Mouse (Mus musculus) limb, embryonic 12.5 days (tissue): ENCODE data around the gene 2010111I01Rik. TPM values are rescaled to one million over a fixed set of nuclear protein-coding genes. Genes with fewer than 3 reads are reported as not detected.
A peak's percentile ranks its signal among the peaks of the same experiment; 100 is the strongest.

ENCODE experiments used
- ATAC-seq: fragments of 200-750 bp; cut with Nextera tagmentation; 2 replicates; pipeline ENCODE4 v1.8.0; 2017; ENCODE audit warnings: low read depth, moderate TSS enrichment; ENCODE audit not compliant: insufficient number of reproducible peaks, insufficient read depth, low FRiP score, low TSS enrichment
- H3K27ac ChIP-seq: fragments of 300-500 bp; sonication (generic); 2 replicates; pipeline ENCODE4 v1.5.1; 2016; ENCODE audit warnings: mild to moderate bottlenecking, moderate library complexity
- H3K27me3 ChIP-seq: fragments of 300-500 bp; sonication (generic); 2 replicates; pipeline ENCODE4 v1.6.1; 2016; ENCODE audit warnings: mild to moderate bottlenecking, moderate library complexity
- H3K36me3 ChIP-seq: fragments of 300-500 bp; sonication (generic); 2 replicates; pipeline ENCODE4 v1.6.1; 2016; ENCODE audit warnings: mild to moderate bottlenecking, moderate library complexity
- H3K4me1 ChIP-seq: fragments of 300-500 bp; sonication (generic); replicated peaks from 2 replicates; pipeline ENCODE4 v1.6.1; 2016
- H3K4me2 ChIP-seq: fragments of 300-500 bp; sonication (generic); 2 replicates; pipeline ENCODE4 v1.6.1; 2016; ENCODE audit warnings: mild to moderate bottlenecking, moderate library complexity
- H3K4me3 ChIP-seq: fragments of 300-500 bp; sonication (generic); replicated peaks from 2 replicates; pipeline ENCODE4 v1.5.1; 2016; ENCODE audit warnings: mild to moderate bottlenecking
- H3K9ac ChIP-seq: fragments of 300-500 bp; sonication (generic); replicated peaks from 2 replicates; pipeline ENCODE4 v1.6.1; 2016; ENCODE audit warnings: mild to moderate bottlenecking, moderate library complexity
- H3K9me3 ChIP-seq: fragments of 300-500 bp; sonication (generic); 2 replicates; pipeline ENCODE4 v1.6.1; 2016; ENCODE audit warnings: mild to moderate bottlenecking, moderate library complexity
- WGBS: fragments of 180-500 bp; shearing (Covaris S2); methylation state at CpG from one replicate; pipeline ENCODE4 v1.1.7; 2016; 5-methylcytosine and 5-hydroxymethylcytosine counted together
- polyA plus RNA-seq: library from polyadenylated mRNA; unstranded; fragments of >200 nt; fragmentation: Nextera tagmentation; extraction: Ambion mirVana; gene quantifications from 2 replicates; pipeline ENCODE4 v1.2.1, GENCODE M21; 2016

The 2010111I01Rik gene
- polyA plus RNA-seq, 1 experiment from 2014 or later = 207 TPM

DNA sequence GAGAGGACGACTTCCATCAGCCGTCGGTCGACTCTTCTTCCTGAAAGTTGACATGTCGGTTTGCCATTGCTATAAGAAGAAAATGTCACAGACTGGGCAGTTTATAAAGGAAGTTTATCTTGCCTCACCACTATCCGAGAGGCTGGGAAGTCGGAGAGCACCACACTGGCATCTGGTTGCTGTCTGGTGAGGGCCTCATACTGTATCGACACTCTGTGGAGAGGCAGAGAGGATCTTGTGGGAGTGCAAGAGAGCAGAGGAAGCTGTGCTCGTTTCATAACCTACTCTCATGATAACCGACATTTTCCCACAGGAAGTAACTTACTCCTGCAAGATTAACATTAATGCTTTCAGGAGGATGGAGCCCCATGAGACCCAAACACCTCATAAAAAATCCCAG is 7.9 kb upstream of the 2010111I01Rik start:
- WGBS = 64% methylated on average over 10 of the region's 10 CpGs

DNA sequence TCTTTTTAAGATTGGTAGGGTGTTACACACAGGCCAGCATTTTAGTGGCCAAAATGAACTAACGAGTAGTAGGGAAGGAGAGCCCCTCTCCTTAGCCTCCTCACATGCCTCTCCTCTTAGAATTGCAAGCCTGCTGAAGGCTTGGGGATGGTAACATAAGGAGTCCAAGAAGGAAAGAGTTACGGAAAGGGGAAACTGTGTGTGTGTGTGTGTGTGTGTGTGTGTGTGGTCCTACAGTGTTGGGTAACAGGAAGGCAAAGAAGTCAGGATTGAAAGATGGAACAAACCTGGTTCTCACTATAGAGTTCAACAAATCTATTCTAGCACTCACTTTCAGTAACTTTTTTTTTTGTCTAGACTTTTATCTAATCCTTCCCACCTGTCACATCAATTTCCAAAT is 1.3 kb upstream of the 2010111I01Rik start:
- H3K27ac ChIP-seq = no peak overlapping the region
- H3K27me3 ChIP-seq = no peaks in the 10 kb centered on the region
- H3K4me3 ChIP-seq = no peak overlapping the region
- no peak for ATAC-seq
- H3K4me2 ChIP-seq = no peak overlapping the region
- 65% methylated on average over 2 of the region's 2 CpGs for WGBS
- peaks cover 14% of the 10 kb centered on the region for H3K4me1 ChIP-seq
- H3K36me3 ChIP-seq = no peaks in the 10 kb centered on the region
- H3K9me3 ChIP-seq = no peaks in the 10 kb centered on the region
- H3K9ac ChIP-seq = no peak overlapping the region

More for the DNA sequence above, 7.9 kb upstream of the 2010111I01Rik start:
- no peaks in the 10 kb centered on the region for H3K27me3 ChIP-seq
- H3K9me3 ChIP-seq = no peaks in the 10 kb centered on the region
- no peak overlapping the region for H3K4me2 ChIP-seq
- ATAC-seq = no peak
- H3K4me3 ChIP-seq = no peak overlapping the region
- H3K27ac ChIP-seq = no peak overlapping the region
- H3K36me3 ChIP-seq = no peaks in the 10 kb centered on the region
- H3K4me1 ChIP-seq = peaks cover 16% of the 10 kb centered on the region
- no peak overlapping the region for H3K9ac ChIP-seq

DNA sequence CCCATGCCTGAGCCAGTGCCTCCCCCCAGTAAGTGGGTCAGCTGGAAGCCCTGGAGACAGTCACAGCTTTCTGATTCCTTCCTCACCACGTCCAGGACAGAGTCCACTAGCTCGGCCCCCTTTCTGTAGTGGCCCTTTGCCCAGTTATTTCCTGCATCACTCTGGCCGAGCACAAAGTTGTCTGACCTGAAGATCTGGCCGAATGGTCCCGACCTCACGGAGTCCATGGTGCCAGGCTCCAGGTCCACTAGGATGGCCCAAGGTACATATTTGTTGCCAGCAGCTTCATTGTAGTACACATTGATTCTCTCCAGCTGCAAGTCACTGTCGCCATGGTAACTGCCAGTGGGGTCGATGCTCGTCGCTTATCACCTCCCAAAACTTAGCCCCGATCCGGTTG is 3.5 kb downstream of the 2010111I01Rik start:
- Histone ChIP-seq H3K36me3 (no peaks in the 10 kb centered on the region), H3K4me3 (no peak overlapping the region), H3K4me2 (no peak overlapping the region), H3K9ac (no peak overlapping the region), H3K27me3 (no peaks in the 10 kb centered on the region), H3K27ac (no peak overlapping the region), H3K4me1 (peaks cover 11% of the 10 kb centered on the region), H3K9me3 (no peaks in the 10 kb centered on the region)
- no peak for ATAC-seq
- 87% methylated on average over 12 of the region's 12 CpGs for WGBS

DNA sequence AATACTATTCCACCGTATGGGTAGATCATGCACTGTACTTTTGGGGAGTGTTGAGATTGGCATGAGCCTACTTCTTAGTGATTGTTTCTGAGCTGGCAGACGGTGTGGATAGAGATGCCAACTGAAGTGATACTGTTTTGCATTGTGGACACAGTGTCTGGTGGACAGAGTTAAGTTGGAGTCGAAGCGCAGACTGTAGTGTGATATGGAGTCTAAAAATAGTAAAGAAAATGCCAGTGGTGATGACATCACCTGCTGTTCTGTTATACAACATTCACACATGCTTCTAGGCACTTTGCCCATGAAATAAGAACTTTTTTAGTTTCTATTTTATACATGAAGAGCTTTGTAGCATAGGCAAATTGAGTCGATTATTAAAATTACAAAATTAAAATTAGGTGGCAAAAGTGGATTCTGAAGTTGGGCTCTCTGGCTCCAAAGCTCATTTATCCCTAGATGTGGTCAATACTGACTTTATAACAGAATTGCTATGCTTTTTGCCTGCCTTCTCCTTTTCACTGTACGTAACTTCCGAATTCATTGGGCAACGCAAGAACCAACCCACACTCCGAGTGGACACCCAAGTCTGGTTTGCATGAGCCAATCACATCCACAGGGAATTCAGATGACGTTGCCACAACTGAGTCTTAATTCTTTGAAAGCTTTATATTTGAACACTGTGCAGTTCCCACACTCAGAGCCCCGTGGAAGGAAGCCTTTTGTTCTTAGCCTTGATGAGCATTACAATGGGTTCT is 6.0 kb downstream of the 2010111I01Rik start:
- 87% methylated on average over 11 of the region's 11 CpGs for WGBS
- Histone ChIP-seq H3K27ac (no peak overlapping the region), H3K36me3 (no peaks in the 10 kb centered on the region), H3K4me1 (peaks cover under 1% of the 10 kb centered on the region), H3K4me2 (no peak overlapping the region), H3K4me3 (no peak overlapping the region), H3K9me3 (no peaks in the 10 kb centered on the region), H3K27me3 (no peaks in the 10 kb centered on the region), H3K9ac (no peak overlapping the region)
- ATAC-seq = no peak

DNA sequence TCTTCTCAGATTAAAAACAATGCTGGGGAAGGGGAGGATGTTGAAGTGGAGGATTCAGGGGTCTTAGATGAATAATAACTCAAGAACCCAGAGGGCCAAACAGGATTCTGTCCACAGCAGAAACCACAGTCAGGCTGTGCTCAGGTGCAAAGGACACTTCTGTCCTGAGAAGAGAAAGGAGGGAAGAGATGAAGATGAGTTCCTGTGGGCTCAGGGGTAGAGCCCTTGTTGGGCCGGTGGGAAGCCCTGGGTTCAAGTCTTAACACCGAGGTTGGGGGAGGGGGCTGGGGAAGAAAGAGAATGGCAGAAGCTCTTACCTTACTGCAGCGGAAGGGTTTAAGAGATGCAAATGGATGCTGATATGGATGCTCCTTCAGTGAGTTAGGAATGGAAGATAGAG is 7.7 kb downstream of the 2010111I01Rik start:
- no peaks in the 10 kb centered on the region for H3K4me1 ChIP-seq
- H3K36me3 ChIP-seq = no peaks in the 10 kb centered on the region
- no peak overlapping the region for H3K9ac ChIP-seq
- H3K27me3 ChIP-seq = no peaks in the 10 kb centered on the region
- WGBS = 91% methylated on average over 3 of the region's 3 CpGs
- H3K4me3 ChIP-seq = no peak overlapping the region
- H3K4me2 ChIP-seq = no peak overlapping the region
- no peaks in the 10 kb centered on the region for H3K9me3 ChIP-seq
- no peak overlapping the region for H3K27ac ChIP-seq
- no peak for ATAC-seq

DNA sequence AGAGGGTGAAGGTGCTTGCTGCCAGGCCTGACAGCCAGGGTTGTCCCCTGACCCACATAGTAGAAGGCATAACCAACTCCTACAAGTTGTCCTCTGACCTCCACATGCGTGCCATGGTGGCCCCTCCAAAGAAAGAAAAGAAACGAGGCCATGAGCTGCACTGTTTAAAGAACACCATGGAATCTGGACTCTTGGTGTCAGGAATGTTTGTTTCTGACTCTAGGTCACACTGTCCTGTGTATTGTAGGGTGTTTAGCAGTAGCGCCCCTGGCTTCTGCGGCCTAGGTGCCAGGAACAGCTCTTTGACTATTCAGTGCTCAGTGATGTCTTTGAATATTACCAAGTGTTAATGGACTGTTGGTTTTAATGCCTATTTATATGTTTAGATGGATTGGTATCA is 8.4 kb downstream of the 2010111I01Rik start:
- WGBS = 84% methylated on average over 4 of the region's 4 CpGs
- Histone ChIP-seq H3K27me3 (no peaks in the 10 kb centered on the region), H3K9me3 (no peaks in the 10 kb centered on the region), H3K4me2 (no peak overlapping the region), H3K4me1 (peaks cover 4% of the 10 kb centered on the region), H3K9ac (no peak overlapping the region), H3K4me3 (no peak overlapping the region), H3K27ac (no peak overlapping the region), H3K36me3 (no peaks in the 10 kb centered on the region)
- no peak for ATAC-seq

DNA sequence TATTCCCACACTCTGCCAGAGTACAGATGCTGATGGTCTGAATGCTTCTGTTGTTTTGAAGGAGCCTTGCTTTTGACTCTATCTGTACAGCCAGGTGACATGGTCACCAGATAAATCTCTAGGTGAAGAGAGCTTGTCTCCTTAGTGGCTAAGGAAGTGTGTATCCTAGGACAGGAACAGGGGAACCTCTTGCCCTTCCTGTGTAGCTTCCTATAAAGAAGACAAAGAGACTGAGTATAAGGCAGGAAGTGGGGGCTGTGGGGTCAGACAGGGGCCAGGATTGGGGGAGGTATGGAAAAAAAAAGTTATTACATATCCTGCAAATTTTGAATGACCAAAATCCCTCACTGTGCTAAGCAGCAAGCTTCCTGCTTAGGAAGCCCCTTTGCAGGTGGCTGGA is 13.4 kb downstream of the 2010111I01Rik start:
- no peak overlapping the region for H3K27ac ChIP-seq
- no peaks in the 10 kb centered on the region for H3K9me3 ChIP-seq
- no peaks in the 10 kb centered on the region for H3K27me3 ChIP-seq
- no peak overlapping the region for H3K9ac ChIP-seq
- peaks cover 20% of the 10 kb centered on the region for H3K4me1 ChIP-seq
- H3K4me3 ChIP-seq = no peak overlapping the region
- H3K4me2 ChIP-seq = no peak overlapping the region
- ATAC-seq = no peak
- no peaks in the 10 kb centered on the region for H3K36me3 ChIP-seq

DNA sequence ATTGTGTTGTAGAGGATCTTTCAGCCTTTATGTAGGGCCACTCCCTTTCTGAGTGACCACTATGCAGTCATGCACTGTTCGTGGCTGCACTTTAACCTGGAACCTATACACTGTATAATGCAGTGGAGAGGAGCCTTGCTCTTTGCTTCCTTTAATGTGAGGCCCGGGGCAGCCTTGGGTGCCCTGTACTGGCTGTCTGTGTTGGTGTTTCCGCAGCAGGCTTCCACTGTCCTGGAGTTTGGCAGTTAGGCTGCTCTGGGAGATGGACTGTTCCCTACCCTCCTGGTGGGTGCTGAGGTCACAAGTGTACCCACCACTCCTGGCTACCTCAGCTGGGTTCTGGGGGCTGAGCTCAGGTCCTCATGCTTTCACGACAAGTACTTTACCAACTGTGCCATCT is 14.1 kb downstream of the 2010111I01Rik start:
- H3K36me3 ChIP-seq = no peaks in the 10 kb centered on the region
- 82% methylated on average over 4 of the region's 4 CpGs for WGBS
- no peak overlapping the region for H3K4me2 ChIP-seq
- no peak overlapping the region for H3K9ac ChIP-seq
- peaks cover 20% of the 10 kb centered on the region for H3K4me1 ChIP-seq
- H3K27ac ChIP-seq = no peak overlapping the region
- no peak for ATAC-seq
- H3K4me3 ChIP-seq = no peak overlapping the region
- no peaks in the 10 kb centered on the region for H3K27me3 ChIP-seq
- H3K9me3 ChIP-seq = no peaks in the 10 kb centered on the region

DNA sequence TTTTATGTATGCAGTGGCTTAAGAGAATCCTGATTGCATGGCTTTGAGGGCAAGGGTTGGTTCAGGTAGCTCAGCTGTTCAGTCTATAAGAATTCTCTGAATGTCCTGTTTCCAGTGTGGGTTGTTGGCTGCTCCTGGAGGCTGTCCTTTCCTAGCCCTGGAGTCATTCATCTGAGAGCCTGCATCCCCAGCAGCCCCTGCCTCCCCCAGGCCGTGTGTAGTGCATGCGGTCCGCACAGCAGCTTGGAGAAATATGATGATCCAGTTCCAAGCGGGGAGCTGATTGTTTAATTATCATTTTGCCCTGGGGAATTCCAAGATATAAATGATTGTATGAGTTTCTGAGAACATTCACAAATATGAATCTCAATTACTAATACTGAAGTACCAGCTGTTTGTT is 14.5 kb downstream of the 2010111I01Rik start:
- no peak overlapping the region for H3K9ac ChIP-seq
- H3K4me1 ChIP-seq = peaks cover 20% of the 10 kb centered on the region
- H3K27ac ChIP-seq = no peak overlapping the region
- H3K4me2 ChIP-seq = no peak overlapping the region
- H3K27me3 ChIP-seq = no peaks in the 10 kb centered on the region
- H3K4me3 ChIP-seq = no peak overlapping the region
- H3K9me3 ChIP-seq = no peaks in the 10 kb centered on the region
- WGBS = 85% methylated on average over 4 of the region's 4 CpGs
- ATAC-seq = no peak
- no peaks in the 10 kb centered on the region for H3K36me3 ChIP-seq

DNA sequence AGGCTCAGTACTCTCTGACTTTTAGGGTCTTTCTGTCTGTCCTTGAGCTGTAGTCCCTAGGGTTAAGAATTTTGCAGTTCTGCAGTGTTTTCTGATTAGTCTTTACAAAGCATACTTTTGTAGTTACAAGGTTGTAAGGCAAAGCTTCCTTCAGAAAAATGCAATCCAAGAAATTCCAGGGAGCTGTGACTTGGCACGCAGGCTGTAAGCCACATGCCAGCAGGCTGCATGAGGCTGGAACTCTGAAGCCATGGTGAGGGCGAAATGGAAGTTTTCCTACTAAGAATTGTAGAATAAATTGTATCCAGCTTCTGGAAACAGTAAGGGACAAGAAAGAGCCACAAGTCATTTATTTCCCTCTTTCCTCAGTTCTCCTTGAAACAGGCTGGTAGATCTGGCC is 15.4 kb downstream of the 2010111I01Rik start:
- Histone ChIP-seq H3K4me2 (no peak overlapping the region), H3K9me3 (no peaks in the 10 kb centered on the region), H3K36me3 (no peaks in the 10 kb centered on the region), H3K27ac (0 out of 2 replicates have a peak overlapping the region, but pooled peaks have one; percentile 23), H3K27me3 (no peaks in the 10 kb centered on the region), H3K4me3 (no peak overlapping the region), H3K4me1 (peaks cover 25% of the 10 kb centered on the region), H3K9ac (no peak overlapping the region)
- 84% methylated on average over 2 of the region's 2 CpGs for WGBS
- ATAC-seq = no peak

DNA sequence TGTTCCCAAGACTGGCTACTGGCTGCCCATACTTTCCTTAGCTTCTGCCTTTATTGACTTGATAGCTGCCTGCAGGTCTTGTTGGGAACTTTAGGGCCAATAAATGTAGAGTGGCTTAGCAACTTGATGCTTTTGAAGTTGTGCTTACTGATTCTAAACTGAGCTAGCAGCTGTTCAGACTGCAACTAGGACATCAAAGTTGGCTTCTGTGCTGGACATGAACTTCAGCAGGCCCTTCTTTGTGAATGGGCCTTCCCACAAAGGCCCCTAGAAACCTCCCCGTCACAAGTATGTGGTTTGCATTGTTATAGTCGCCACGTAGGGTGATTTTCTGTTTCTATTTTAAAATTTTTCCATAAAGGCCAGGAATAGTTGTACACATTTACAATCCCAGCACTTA is 19.8 kb downstream of the 2010111I01Rik start:
- H3K9ac ChIP-seq = no peak overlapping the region
- no peaks in the 10 kb centered on the region for H3K9me3 ChIP-seq
- H3K4me1 ChIP-seq = peaks cover 9% of the 10 kb centered on the region; the same call in 1 of the 2 replicates
- no peak for ATAC-seq
- H3K27ac ChIP-seq = peak overlapping the region; percentile 23; the same call in 1 of the 2 replicates
- H3K36me3 ChIP-seq = no peaks in the 10 kb centered on the region
- H3K27me3 ChIP-seq = no peaks in the 10 kb centered on the region
- 73% methylated on average over 3 of the region's 3 CpGs for WGBS
- no peak overlapping the region for H3K4me2 ChIP-seq
- no peak overlapping the region for H3K4me3 ChIP-seq

DNA sequence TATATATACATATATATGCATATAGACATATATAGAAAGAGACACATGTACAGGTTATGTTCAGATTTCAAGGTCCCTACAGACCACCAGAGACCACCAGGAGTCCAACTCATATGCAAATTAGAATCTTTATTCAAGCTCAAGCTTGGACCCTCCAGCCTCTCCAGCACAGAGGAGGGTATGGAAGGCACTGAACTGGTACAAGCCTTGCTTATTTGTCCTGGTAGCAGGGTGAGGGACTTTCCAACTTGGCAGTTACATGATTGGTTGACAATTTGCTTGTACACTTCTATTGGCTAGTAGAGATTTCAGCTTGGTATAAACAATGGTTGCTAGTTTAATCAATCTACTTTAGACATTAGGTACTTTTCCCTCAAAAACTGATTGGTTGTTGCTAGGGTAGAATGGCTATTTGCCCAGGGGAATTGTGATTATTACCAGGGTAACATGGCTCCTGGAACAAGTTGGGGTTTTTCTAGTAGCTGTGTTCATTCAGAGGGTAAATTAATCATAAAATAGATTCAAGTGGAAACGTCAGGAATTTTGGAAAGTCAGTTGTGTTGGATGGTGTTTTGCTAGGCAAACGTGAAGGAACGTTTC is 25.3 kb downstream of the 2010111I01Rik start:
- Histone ChIP-seq H3K4me3 (no peak overlapping the region), H3K27me3 (no peaks in the 10 kb centered on the region), H3K27ac (no peak overlapping the region), H3K4me2 (no peak overlapping the region), H3K9ac (no peak overlapping the region), H3K9me3 (no peaks in the 10 kb centered on the region), H3K36me3 (no peaks in the 10 kb centered on the region), H3K4me1 (peaks cover 11% of the 10 kb centered on the region)
- no peak for ATAC-seq
- 81% methylated on average over 3 of the region's 3 CpGs for WGBS
